Mouse (Mus musculus): ENCODE data around the gene Unc5a. TPM values are rescaled to one million over a fixed set of nuclear protein-coding genes. Genes with fewer than 3 reads are reported as not detected.

The Unc5a gene
- total and polyA plus RNA-seq, 2 experiments = 0.46 to 1.6 TPM

- H3K27ac ChIP-seq (replicated peaks; ENCODE audit: insufficient read depth, low read depth, low read length) = no peak overlapping the region
- no peak overlapping the region for H3K9ac ChIP-seq (ENCODE audit: low read depth, low read length)
- H3K27me3 ChIP-seq (ENCODE audit: control insufficient read depth, insufficient read depth, low read length) = no peaks in the 10 kb centered on the region; the same call in 1 of the 2 replicates
- no peak for DNase-seq (ENCODE audit: extremely low read depth, low read depth, low spot score)
- no peaks in the 10 kb centered on the region for H3K36me3 ChIP-seq (ENCODE audit: control insufficient read depth, insufficient read depth, low read length)
- TF ChIP-seq CTCF (IDR thresholded peaks at IDR 0.05; ENCODE audit: low read depth, low read length) = no peak
- TF ChIP-seq POLR2A (IDR thresholded peaks at IDR 0.05; ENCODE audit: extremely low read depth, insufficient read depth, low read length) = no peak
- no peaks in the 10 kb centered on the region for H3K79me2 ChIP-seq (ENCODE audit: control insufficient read depth, insufficient read depth, low read length)
- no peak overlapping the region for H3K4me3 ChIP-seq (ENCODE audit: insufficient read depth, low read depth, low read length)
- WGBS = 80% methylated on average over 7 of the region's 7 CpGs
- H3K4me1 ChIP-seq (ENCODE audit: control insufficient read depth, insufficient read depth, low read length) = peaks cover 5% of the 10 kb centered on the region
These were observed 8.1 kb downstream of the Unc5a start for GRCm38 (mm10) chr13:54957281-54957680.

DNA sequence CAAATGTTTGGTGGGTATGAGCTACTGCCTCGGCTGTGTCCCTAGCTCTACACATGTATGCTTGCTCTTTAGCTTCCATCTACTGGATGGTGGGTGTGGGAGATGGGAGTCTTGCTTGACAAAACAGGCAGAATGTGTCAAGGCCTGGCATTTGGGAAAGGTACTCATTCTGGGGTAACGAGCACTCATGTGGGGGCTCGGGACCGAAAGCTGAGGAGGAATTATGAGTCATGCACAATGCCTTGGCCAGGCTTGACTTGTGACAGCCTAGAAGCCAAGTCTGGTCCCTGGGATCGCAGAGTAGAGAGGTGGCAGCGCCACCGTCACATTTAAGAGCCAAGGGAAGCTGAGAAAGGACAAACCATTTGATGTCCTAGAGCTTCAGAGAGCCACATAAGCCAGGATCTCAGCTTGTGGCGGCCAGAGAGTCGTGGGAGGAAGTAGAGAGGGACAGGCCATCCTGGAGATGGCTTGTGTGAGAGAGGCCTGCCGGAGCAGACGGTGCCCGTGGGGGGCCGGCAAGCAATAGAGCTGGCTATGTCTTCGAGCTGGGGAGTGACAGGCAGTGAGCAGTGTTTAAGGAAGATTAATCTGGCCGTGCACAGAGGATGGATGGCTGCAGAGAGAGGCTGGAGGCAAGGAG is 10.0 kb downstream of the Unc5a start:
- Histone ChIP-seq H3K9ac (ENCODE audit: low read depth, low read length) (no peak overlapping the region), H3K79me2 (ENCODE audit: control insufficient read depth, insufficient read depth, low read length) (no peaks in the 10 kb centered on the region), H3K27ac (replicated peaks; ENCODE audit: insufficient read depth, low read depth, low read length) (no peak overlapping the region), H3K36me3 (ENCODE audit: control insufficient read depth, insufficient read depth, low read length) (no peaks in the 10 kb centered on the region), H3K27me3 (ENCODE audit: control insufficient read depth, insufficient read depth, low read length) (no peaks in the 10 kb centered on the region; the same call in 1 of the 2 replicates), H3K4me1 (ENCODE audit: control insufficient read depth, insufficient read depth, low read length) (peaks cover 5% of the 10 kb centered on the region), H3K4me3 (ENCODE audit: insufficient read depth, low read depth, low read length) (no peak overlapping the region)
- no peak for DNase-seq (ENCODE audit: extremely low read depth, low read depth, low spot score)
- 73% methylated on average over 15 of the region's 15 CpGs for WGBS
- TF ChIP-seq CTCF (IDR thresholded peaks at IDR 0.05; ENCODE audit: low read depth, low read length) (no peak), POLR2A (IDR thresholded peaks at IDR 0.05; ENCODE audit: extremely low read depth, insufficient read depth, low read length) (no peak)

DNA sequence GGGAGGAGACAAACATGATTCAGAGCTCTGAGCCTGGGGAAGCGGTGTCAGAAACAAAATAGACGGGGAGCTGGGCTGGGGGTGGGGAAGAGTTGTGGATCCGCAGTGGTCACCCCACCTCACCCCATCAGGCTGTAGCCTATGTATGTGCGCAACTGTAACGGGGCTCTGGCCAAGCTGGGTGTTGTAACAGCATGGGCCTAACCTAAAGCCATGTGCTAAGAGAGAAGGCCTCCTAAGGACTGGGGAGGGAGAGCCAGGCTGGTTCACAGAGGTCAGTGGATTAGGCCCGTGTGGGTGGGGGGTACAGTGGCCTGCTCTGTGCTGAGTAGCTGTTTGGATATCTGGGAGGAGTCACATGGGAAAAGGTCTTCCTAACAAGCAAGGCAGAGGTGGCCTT is 10.6 kb downstream of the Unc5a start:
- Histone ChIP-seq H3K79me2 (ENCODE audit: control insufficient read depth, insufficient read depth, low read length) (no peaks in the 10 kb centered on the region), H3K4me3 (ENCODE audit: insufficient read depth, low read depth, low read length) (no peak overlapping the region)
- no peak for DNase-seq (ENCODE audit: extremely low read depth, low read depth, low spot score)

GRCm38 (mm10) chr13:54960491-54960890 is 11.3 kb downstream of the Unc5a start:
- no peak for DNase-seq (ENCODE audit: extremely low read depth, low read depth, low spot score)
- H3K79me2 ChIP-seq (ENCODE audit: control insufficient read depth, insufficient read depth, low read length) = no peaks in the 10 kb centered on the region
- no peak overlapping the region for H3K9ac ChIP-seq (ENCODE audit: low read depth, low read length)
- no peak overlapping the region for H3K4me3 ChIP-seq (ENCODE audit: insufficient read depth, low read depth, low read length)
- peaks cover 5% of the 10 kb centered on the region for H3K4me1 ChIP-seq (ENCODE audit: control insufficient read depth, insufficient read depth, low read length)
- H3K36me3 ChIP-seq (ENCODE audit: control insufficient read depth, insufficient read depth, low read length) = no peaks in the 10 kb centered on the region
- TF ChIP-seq POLR2A (IDR thresholded peaks at IDR 0.05; ENCODE audit: extremely low read depth, insufficient read depth, low read length) = no peak
- no peaks in the 10 kb centered on the region for H3K27me3 ChIP-seq (ENCODE audit: control insufficient read depth, insufficient read depth, low read length)
- H3K27ac ChIP-seq (replicated peaks; ENCODE audit: insufficient read depth, low read depth, low read length) = no peak overlapping the region
- 57% methylated on average over 3 of the region's 3 CpGs for WGBS

More for the DNA sequence above, 10.6 kb downstream of the Unc5a start:
- no peak overlapping the region for H3K9ac ChIP-seq (ENCODE audit: low read depth, low read length)
- WGBS = 54% methylated on average over 6 of the region's 6 CpGs
- H3K4me1 ChIP-seq (ENCODE audit: control insufficient read depth, insufficient read depth, low read length) = peaks cover 5% of the 10 kb centered on the region
- H3K27me3 ChIP-seq (ENCODE audit: control insufficient read depth, insufficient read depth, low read length) = no peaks in the 10 kb centered on the region; the same call in 1 of the 2 replicates
- no peak overlapping the region for H3K27ac ChIP-seq (replicated peaks; ENCODE audit: insufficient read depth, low read depth, low read length)
- TF ChIP-seq CTCF (IDR thresholded peaks at IDR 0.05; ENCODE audit: low read depth, low read length) (no peak), POLR2A (IDR thresholded peaks at IDR 0.05; ENCODE audit: extremely low read depth, insufficient read depth, low read length) (no peak)
- H3K36me3 ChIP-seq (ENCODE audit: control insufficient read depth, insufficient read depth, low read length) = no peaks in the 10 kb centered on the region

GRCm38 (mm10) chr13:54965256-54965655 is 16.0 kb downstream of the Unc5a start:
- Histone ChIP-seq H3K27me3 (ENCODE audit: control insufficient read depth, insufficient read depth, low read length) (no peaks in the 10 kb centered on the region), H3K4me3 (ENCODE audit: insufficient read depth, low read depth, low read length) (no peak overlapping the region), H3K4me1 (ENCODE audit: control insufficient read depth, insufficient read depth, low read length) (no peaks in the 10 kb centered on the region), H3K9ac (ENCODE audit: low read depth, low read length) (no peak overlapping the region), H3K27ac (replicated peaks; ENCODE audit: insufficient read depth, low read depth, low read length) (no peak overlapping the region), H3K79me2 (ENCODE audit: control insufficient read depth, insufficient read depth, low read length) (no peaks in the 10 kb centered on the region), H3K36me3 (ENCODE audit: control insufficient read depth, insufficient read depth, low read length) (no peaks in the 10 kb centered on the region)
- WGBS = 90% methylated on average over 6 of the region's 6 CpGs
- DNase-seq (ENCODE audit: extremely low read depth, low read depth, low spot score) = no peak
- no peak for TF ChIP-seq CTCF (IDR thresholded peaks at IDR 0.05; ENCODE audit: low read depth, low read length)
- TF ChIP-seq POLR2A (IDR thresholded peaks at IDR 0.05; ENCODE audit: extremely low read depth, insufficient read depth, low read length) = no peak

- H3K27me3 ChIP-seq (ENCODE audit: control insufficient read depth, insufficient read depth, low read length) = no peaks in the 10 kb centered on the region
- no peak overlapping the region for H3K4me3 ChIP-seq (ENCODE audit: insufficient read depth, low read depth, low read length)
- no peaks in the 10 kb centered on the region for H3K79me2 ChIP-seq (ENCODE audit: control insufficient read depth, insufficient read depth, low read length)
- no peak for DNase-seq (ENCODE audit: extremely low read depth, low read depth, low spot score)
- H3K27ac ChIP-seq (replicated peaks; ENCODE audit: insufficient read depth, low read depth, low read length) = no peak overlapping the region
- H3K36me3 ChIP-seq (ENCODE audit: control insufficient read depth, insufficient read depth, low read length) = no peaks in the 10 kb centered on the region
- no peak overlapping the region for H3K9ac ChIP-seq (ENCODE audit: low read depth, low read length)
- WGBS = 86% methylated on average over 11 of the region's 11 CpGs
- TF ChIP-seq CTCF (IDR thresholded peaks at IDR 0.05; ENCODE audit: low read depth, low read length) = no peak
- TF ChIP-seq POLR2A (IDR thresholded peaks at IDR 0.05; ENCODE audit: extremely low read depth, insufficient read depth, low read length) = no peak
- no peaks in the 10 kb centered on the region for H3K4me1 ChIP-seq (ENCODE audit: control insufficient read depth, insufficient read depth, low read length)
These were observed 18.3 kb downstream of the Unc5a start for GRCm38 (mm10) chr13:54967501-54967900.
